In the genomic region with DNA sequence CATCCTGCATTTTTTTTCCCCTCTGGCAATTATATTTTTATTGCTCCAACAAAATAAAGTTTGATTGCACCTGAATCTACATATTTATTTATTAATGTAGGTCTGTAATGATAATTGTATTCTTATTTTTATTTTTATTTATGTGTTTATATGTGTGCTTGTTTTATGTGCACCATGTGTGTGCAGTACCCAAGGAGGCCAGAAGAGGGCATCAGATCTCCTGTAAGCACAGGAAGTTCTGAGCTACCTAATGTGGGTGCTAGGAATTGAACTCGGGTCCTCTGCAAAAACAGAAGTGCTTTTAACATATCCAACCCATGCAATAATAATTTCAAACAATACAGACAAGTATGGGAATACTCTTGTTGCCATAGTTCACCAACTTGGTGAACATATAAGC, we compare ENCODE assay signal across 19 mouse cellular contexts. TPM values are rescaled to one million over a fixed set of nuclear protein-coding genes. Genes with fewer than 3 reads are reported as not detected.
DNase-seq lines count a peak whose midpoint lies in the region; ATAC-seq and TF ChIP-seq lines count a peak whose summit lies in the region.
"Had no signal": no experiment of that assay in that cellular context is flagged by ENCODE, and none has a peak within 500 bp of the region (broad histone marks: within the 10 kb centered on the region; RNA-seq: fewer than 3 reads in every experiment).

No protein-coding gene starts in this region.

- TF ChIP-seq CTCF in layer of hippocampus, adult 2 months (conservative IDR thresholded peaks at IDR 0.05): peak; percentile 57

- H3K4me3 ChIP-seq in layer of hippocampus, adult 2 months: no peak overlapping the region
- H3K4me3 ChIP-seq: hindbrain, embryonic 15.5 days had no signal

- no peak overlapping the region for H3K27ac ChIP-seq in layer of hippocampus, adult 2 months
- H3K27ac ChIP-seq: hindbrain, embryonic 15.5 days had no signal

- ATAC-seq in CD4-positive, CD25-positive, alpha-beta regulatory T cell, adult 4 months: no peak
- ATAC-seq: forebrain, embryonic 14.5 days had no signal

- DNase-seq in CD4-positive, CD25-positive, alpha-beta regulatory T cell, adult 2 months (ENCODE audit: low read depth, low spot score): peak; percentile 55
- DNase-seq in layer of hippocampus, adult 2 months (ENCODE audit: low spot score in 2 of 2): no peak
- DNase-seq in layer of hippocampus, adult 18-20 months (ENCODE audit: low spot score in 2 of 2): no peak
- DNase-seq in thymus, postnatal 4 days: peak; percentile 28
- DNase-seq in thymus, adult 18-20 months: no peak
- no peak for DNase-seq in urinary bladder, postnatal 4 days (ENCODE audit: low spot score in 2 of 2)
- DNase-seq in gastrocnemius, postnatal 4 days (ENCODE audit: low spot score in 2 of 2): no peak
- DNase-seq: cerebellum, adult 8-10 months; gastrocnemius, postnatal 14 days; layer of hippocampus, adult 9-11 months had no signal

RNA-seq across cellular contexts. Expression of a gene that starts 23.0 kb away (rescaled TPM):
- not detected for polyA plus RNA-seq in CD4-positive, CD25-positive, alpha-beta regulatory T cell, adult 4 months (2017; shearing (Covaris generic))
- not detected for total RNA-seq in layer of hippocampus, adult 2 months (2021)
- not detected for total RNA-seq in layer of hippocampus, adult 18-20 months (2021)
- total RNA-seq in gastrocnemius, postnatal 4 days (2021): not detected
- total RNA-seq: adrenal gland, adult 18-20 months; gastrocnemius, postnatal 14 days; left cerebral cortex, postnatal 14 days; monocyte, adult 5-6 weeks had no signal
- polyA plus RNA-seq: forebrain, embryonic 14.5 days; heart, embryonic 14.5 days; hindbrain, embryonic 15.5 days; kidney, embryonic 14.5 days; liver, embryonic 16.5 days had no signal

RNA-seq across cellular contexts. Expression of a gene that starts 26.7 kb away (rescaled TPM):
- 1 to 10 TPM; 2.0 to 2.4 TPM for polyA plus RNA-seq in CD4-positive, CD25-positive, alpha-beta regulatory T cell, adult 4 months (2017; shearing (Covaris generic))
- total RNA-seq in layer of hippocampus, adult 2 months (2021): 1 to 10 TPM; 2.9 to 3.6 TPM
- 1 to 10 TPM; 4.7 to 7.1 TPM for total RNA-seq in layer of hippocampus, adult 18-20 months (2021)
- 1 to 10 TPM; 1.2 to 1.3 TPM for total RNA-seq in gastrocnemius, postnatal 4 days (2021)
- total RNA-seq: monocyte, adult 5-6 weeks had no signal

RNA-seq across cellular contexts. Expression of a gene that starts 34.9 kb away (rescaled TPM):
- polyA plus RNA-seq in CD4-positive, CD25-positive, alpha-beta regulatory T cell, adult 4 months (2017; shearing (Covaris generic)): not detected
- not detected for total RNA-seq in layer of hippocampus, adult 2 months (2021)
- total RNA-seq in layer of hippocampus, adult 18-20 months (2021): not detected
- not detected for total RNA-seq in gastrocnemius, postnatal 4 days (2021)
- total RNA-seq: adrenal gland, adult 18-20 months; gastrocnemius, postnatal 14 days; left cerebral cortex, postnatal 14 days; monocyte, adult 5-6 weeks had no signal
- polyA plus RNA-seq: forebrain, embryonic 14.5 days; heart, embryonic 14.5 days; hindbrain, embryonic 15.5 days; kidney, embryonic 14.5 days; liver, embryonic 16.5 days had no signal

Comparison
In these comparisons a context has a peak if more than half of its experiments do, and no peak if none do; other contexts are left out.
1. DNase-seq: peak in CD4-positive, CD25-positive, alpha-beta regulatory T cell, adult 2 months (single experiment) and thymus, postnatal 4 days (single experiment); none in layer of hippocampus, adult 2 months (0 of 2), layer of hippocampus, adult 18-20 months (0 of 2), thymus, adult 18-20 months (0 of 2), urinary bladder, postnatal 4 days (0 of 2) and gastrocnemius, postnatal 4 days (0 of 2).